Mouse (Mus musculus) limb, embryonic 14.5 days (tissue): ENCODE measurements around the gene Chrna1. TPM values are rescaled to one million over a fixed set of nuclear protein-coding genes. Genes with fewer than 3 reads are reported as not detected.
A peak's percentile ranks its signal among the peaks of the same experiment; 100 is the strongest.

Experiments
- ATAC-seq: fragments of 200-750 bp; cut with Nextera tagmentation; 2 replicates; pipeline ENCODE4 v1.8.0; 2017; ENCODE audit warnings: low read depth, moderate number of reproducible peaks, moderate TSS enrichment; ENCODE audit not compliant: low FRiP score
- DNase-seq: peaks from one replicate; pipeline ENCODE4 v3.0.0-alpha.2; 2015; ENCODE audit warnings: low spot score
- H3K27ac ChIP-seq: fragments of 300-500 bp; sonication (generic); replicated peaks from 2 replicates; pipeline ENCODE4 v1.5.1; 2014; ENCODE audit warnings: low read depth, mild to moderate bottlenecking, low read length, moderate library complexity, mixed read lengths
- H3K27me3 ChIP-seq: fragments of 300-500 bp; sonication (generic); 2 replicates; pipeline ENCODE4 v1.6.1; 2014; ENCODE audit warnings: low read length, mixed read lengths; ENCODE audit not compliant: control insufficient read depth, insufficient read depth
- H3K36me3 ChIP-seq: fragments of 300-500 bp; sonication (generic); 2 replicates; pipeline ENCODE4 v1.6.1; 2014; ENCODE audit warnings: mild to moderate bottlenecking, low read length, moderate library complexity, mixed read lengths; ENCODE audit not compliant: control insufficient read depth, insufficient read depth
- H3K4me1 ChIP-seq: fragments of 300-500 bp; sonication (generic); 2 replicates; pipeline ENCODE4 v1.6.1; 2014; ENCODE audit warnings: antibody characterized with exemption, low read length, mixed read lengths; ENCODE audit not compliant: control insufficient read depth, insufficient read depth
- H3K4me2 ChIP-seq: fragments of 300-500 bp; sonication (generic); replicated peaks from 2 replicates; pipeline ENCODE4 v1.6.1; 2014; ENCODE audit warnings: low read depth, mild to moderate bottlenecking, low read length, moderate library complexity; ENCODE audit not compliant: severe bottlenecking
- H3K4me3 ChIP-seq: fragments of 300-500 bp; sonication (generic); replicated peaks from 2 replicates; pipeline ENCODE4 v1.5.1; 2014; ENCODE audit warnings: low read length
- H3K9ac ChIP-seq: fragments of 300-500 bp; sonication (generic); 2 replicates; pipeline ENCODE4 v1.6.1; 2014; ENCODE audit warnings: mild to moderate bottlenecking, low read depth, low read length, moderate library complexity; ENCODE audit not compliant: severe bottlenecking
- H3K9me3 ChIP-seq: fragments of 300-500 bp; sonication (generic); 2 replicates; pipeline ENCODE4 v1.6.1; 2016; ENCODE audit warnings: low read length; ENCODE audit not compliant: control insufficient read depth
- POLR2A ChIP-seq: fragments of 200-500 bp; IDR thresholded peaks from 2 replicates; pipeline ENCODE4 v1.8.0; 2012; ENCODE audit warnings: inconsistent platforms, mild to moderate bottlenecking, moderate library complexity, borderline replicate concordance; ENCODE audit not compliant: insufficient read depth, insufficient read length; ENCODE audit errors: extremely low read depth
- WGBS: fragments of 180-500 bp; shearing (Covaris S2); extraction: QIAGEN DNeasy Blood & Tissue Kit; methylation state at CpG from one replicate; pipeline ENCODE4 v1.1.7; 2014; 5-methylcytosine and 5-hydroxymethylcytosine counted together
- polyA plus RNA-seq, 2 experiments: library from polyadenylated mRNA; depleted of rRNA in 1 of 2; stranded (reverse) in 1 of 2; unstranded in 1 of 2; fragments of >200 nt; fragmentation: Nextera tagmentation in 1 of 2; extraction: Ambion mirVana in 1 of 2; gene quantifications; 2 replicates each; pipeline versions ENCODE4 v1.2.1 to v1.2.3; 2012 to 2014

Gene Chrna1
- polyA plus RNA-seq (2012; rRNA removed) (8.9 and 9.3 TPM in 2 replicates), polyA plus RNA-seq (2014; fragmentation: Nextera tagmentation; extraction: Ambion mirVana) (14.9 and 19.4 TPM in 2 replicates)

GRCm38 (mm10) chr2:73580166-73580565 lies at the start of gene Chrna1:
Gene Chrna1, minus strand, starts transcription at chr2:73580338.
- Histone ChIP-seq H3K27me3 (no peaks in the 10 kb centered on the region), H3K9me3 (no peaks in the 10 kb centered on the region), H3K4me1 (peaks cover 10% of the 10 kb centered on the region), H3K4me3 (0 out of 2 replicates have a peak within 1 kb of the TSS, but pooled peaks have one; percentile 4), H3K9ac (no peak within 1 kb of the TSS), H3K36me3 (no peaks in the 10 kb centered on the region), H3K27ac (no peak within 1 kb of the TSS), H3K4me2 (no peak within 1 kb of the TSS)
- 0 out of 2 replicates have a peak, but pooled peaks have one; percentile 28 for ATAC-seq
- 88% methylated on average over 9 of the region's 9 CpGs for WGBS
- no peak for DNase-seq
- no peak for TF ChIP-seq POLR2A

- Histone ChIP-seq H3K4me1 (0 out of 2 replicates have a peak, but pooled peaks cover 7% of the 10 kb centered on the region), H3K36me3 (peaks cover 8% of the 10 kb centered on the region), H3K27me3 (no peaks in the 10 kb centered on the region), H3K9me3 (no peaks in the 10 kb centered on the region), H3K27ac (no peak overlapping the region), H3K9ac (no peak overlapping the region), H3K4me2 (no peak overlapping the region), H3K4me3 (no peak overlapping the region)
- no peak for DNase-seq
- 42% methylated on average over 4 of the region's 4 CpGs for WGBS
- TF ChIP-seq POLR2A: no peak
- ATAC-seq: no peak
Measured at GRCm38 (mm10) chr2:73618486-73619052, 38.4 kb upstream of the Chrna1 start.

GRCm38 (mm10) chr2:73616434-73617057 lies 36.4 kb upstream of the Chrna1 start:
- no peak for DNase-seq
- ATAC-seq: no peak
- Histone ChIP-seq H3K4me3 (no peak overlapping the region), H3K27ac (no peak overlapping the region), H3K9ac (no peak overlapping the region), H3K27me3 (no peaks in the 10 kb centered on the region), H3K36me3 (0 out of 2 replicates have a peak, but pooled peaks cover 1% of the 10 kb centered on the region), H3K9me3 (no peaks in the 10 kb centered on the region), H3K4me2 (no peak overlapping the region), H3K4me1 (0 out of 2 replicates have a peak, but pooled peaks cover 7% of the 10 kb centered on the region)
- WGBS: 81% methylated on average over 17 of the region's 17 CpGs
- TF ChIP-seq POLR2A: no peak

- Histone ChIP-seq H3K27me3 (no peaks in the 10 kb centered on the region), H3K9ac (no peak overlapping the region), H3K4me3 (no peak overlapping the region), H3K9me3 (no peaks in the 10 kb centered on the region), H3K4me2 (no peak overlapping the region), H3K4me1 (0 out of 2 replicates have a peak, but pooled peaks cover 7% of the 10 kb centered on the region), H3K36me3 (peaks cover 2% of the 10 kb centered on the region; the same call in 1 of the 2 replicates), H3K27ac (no peak overlapping the region)
- no peak for TF ChIP-seq POLR2A
- WGBS: 83% methylated on average over 5 of the region's 5 CpGs
- DNase-seq (no peak), ATAC-seq (no peak)
Measured at GRCm38 (mm10) chr2:73615456-73615855, 35.3 kb upstream of the Chrna1 start.

- no peak overlapping the region for H3K4me2 ChIP-seq
- no peak for ATAC-seq
- DNase-seq: no peak
- H3K4me1 ChIP-seq: 0 out of 2 replicates have a peak, but pooled peaks cover 5% of the 10 kb centered on the region
- 95% methylated on average over 8 of the region's 8 CpGs for WGBS
- TF ChIP-seq POLR2A: no peak
- no peaks in the 10 kb centered on the region for H3K9me3 ChIP-seq
- no peaks in the 10 kb centered on the region for H3K27me3 ChIP-seq
- no peak overlapping the region for H3K27ac ChIP-seq
- H3K9ac ChIP-seq: no peak overlapping the region
- no peak overlapping the region for H3K4me3 ChIP-seq
- H3K36me3 ChIP-seq: peaks cover 5% of the 10 kb centered on the region; the same call in 1 of the 2 replicates
Measured at GRCm38 (mm10) chr2:73614303-73614702, 34.2 kb upstream of the Chrna1 start.
